Comparison of ENCODE assay signal across 10 mouse cellular contexts in the genomic region with DNA sequence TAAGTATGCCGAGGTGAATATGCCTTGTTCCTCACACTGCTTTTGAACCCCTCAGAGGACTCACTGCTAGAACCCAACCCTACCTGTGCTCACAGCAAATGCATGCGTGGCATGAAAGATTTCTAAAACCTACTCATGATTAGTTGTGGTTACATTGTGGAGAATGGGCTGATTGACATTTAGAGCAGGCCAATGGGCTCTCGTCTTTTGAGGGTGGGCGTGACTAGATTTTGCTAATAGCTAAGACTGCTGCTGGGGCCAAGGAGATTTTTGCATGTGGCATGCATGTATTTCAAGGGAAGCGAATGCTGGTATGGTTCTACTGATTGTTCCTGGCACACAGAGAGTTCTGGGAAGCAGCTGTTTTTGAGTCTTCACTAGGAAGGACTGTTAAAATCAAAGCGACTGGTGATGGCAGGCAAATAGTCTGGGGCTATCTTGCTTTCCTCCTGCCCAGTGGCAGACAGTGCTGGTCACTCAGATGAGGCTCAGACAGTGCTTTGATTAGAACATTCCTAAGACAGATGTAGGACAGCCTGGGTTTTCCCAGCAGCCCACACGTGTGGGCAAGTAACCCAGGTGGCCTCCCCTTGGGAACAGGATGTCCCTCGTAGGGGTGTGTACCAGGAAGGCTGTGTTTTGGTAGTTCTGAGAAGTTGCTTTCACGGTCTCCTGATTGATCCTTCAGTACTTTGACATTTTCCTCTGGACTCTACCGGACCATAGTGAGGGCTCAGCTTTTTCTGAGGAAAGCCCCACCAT. TPM values are rescaled to one million over a fixed set of nuclear protein-coding genes. Genes with fewer than 3 reads are reported as not detected.
DNase-seq lines count a peak whose midpoint lies in the region; ATAC-seq and TF ChIP-seq lines count a peak whose summit lies in the region.
"Had no signal": no experiment of that assay in that cellular context is flagged by ENCODE, and none has a peak within 500 bp of the region (broad histone marks: within the 10 kb centered on the region; RNA-seq: fewer than 3 reads in every experiment).

No protein-coding gene starts in this region.

- no peaks in the 10 kb centered on the region for H3K9me3 ChIP-seq in limb, embryonic 12.5 days

- no peak overlapping the region for H3K4me3 ChIP-seq in thymus, adult 2 months (ENCODE audit: control insufficient read depth, insufficient read depth, low read length)
- no peak overlapping the region for H3K4me3 ChIP-seq in limb, embryonic 12.5 days (replicated peaks)

- no peaks in the 10 kb centered on the region for H3K27me3 ChIP-seq in thymus, adult 2 months (ENCODE audit: control insufficient read depth, insufficient read depth, low read length)
- H3K27me3 ChIP-seq in limb, embryonic 12.5 days, result no peaks in the 10 kb centered on the region

- peak; percentile 87 for DNase-seq in heart, adult 11 months
- no peak for DNase-seq in heart, adult 9 months (ENCODE audit: low spot score in 2 of 2)
- DNase-seq in thymus, postnatal 25 days, result peak; percentile 15
- no peak for DNase-seq in thymus, adult 2 months
- no peak for DNase-seq in right cerebral cortex, adult 18-20 months
- no peak for DNase-seq in ovary, postnatal 36 days (ENCODE audit: low spot score)
- no peak for DNase-seq in kidney, adult 9 months
- DNase-seq: lung, postnatal 4 days had no signal

- no peak for ATAC-seq in limb, embryonic 12.5 days (ENCODE audit: insufficient number of reproducible peaks, insufficient read depth, low FRiP score, low TSS enrichment, low read depth)

- no peak for TF ChIP-seq POLR2A in thymus, adult 2 months (IDR thresholded peaks at IDR 0.05; ENCODE audit: control insufficient read depth, extremely low read depth, insufficient read depth, low read length, poor library complexity)

- H3K27ac ChIP-seq in thymus, adult 2 months (ENCODE audit: control insufficient read depth, insufficient read depth, low read length), result no peak overlapping the region
- no peak overlapping the region for H3K27ac ChIP-seq in limb, embryonic 12.5 days

- H3K36me3 ChIP-seq in thymus, adult 2 months (ENCODE audit: control insufficient read depth, insufficient read depth, low read length), result no peaks in the 10 kb centered on the region
- H3K36me3 ChIP-seq in limb, embryonic 12.5 days, result no peaks in the 10 kb centered on the region

- WGBS in thymus, adult 2 months, result 65% methylated on average over 10 of the region's 10 CpGs
- 76% methylated on average over 10 of the region's 10 CpGs for WGBS in limb, embryonic 12.5 days

- H3K9ac ChIP-seq in limb, embryonic 12.5 days (replicated peaks), result no peak overlapping the region

- no peak for TF ChIP-seq CTCF in thymus, adult 2 months (IDR thresholded peaks at IDR 0.05; ENCODE audit: borderline replicate concordance, control insufficient read depth, extremely low read depth, insufficient read depth, low read length, poor library complexity)

- H3K4me1 ChIP-seq in thymus, adult 2 months (replicated peaks; ENCODE audit: control insufficient read depth, insufficient read depth, low read length), result peaks cover 12% of the 10 kb centered on the region
- peaks cover 15% of the 10 kb centered on the region for H3K4me1 ChIP-seq in limb, embryonic 12.5 days (replicated peaks)

- peak overlapping the region; percentile 15; the same call in 1 of the 2 replicates for H3K4me2 ChIP-seq in limb, embryonic 12.5 days

RNA-seq across cellular contexts. Expression of gene Popdc2, which starts 12.6 kb away (rescaled TPM):
- 3.1 and 33.2 TPM in 2 replicates for polyA plus RNA-seq in thymus, adult 2 months (2012; rRNA removed)
- polyA plus RNA-seq in limb, embryonic 12.5 days (2016; fragmentation: Nextera tagmentation; extraction: Ambion mirVana), result 0.70 and 1.9 TPM in 2 replicates

RNA-seq across cellular contexts. Expression of gene Gm21987, which starts 27.7 kb away (rescaled TPM):
- not detected in 2 replicates for polyA plus RNA-seq in thymus, adult 2 months (2012; rRNA removed)
- polyA plus RNA-seq in limb, embryonic 12.5 days (2016; fragmentation: Nextera tagmentation; extraction: Ambion mirVana), result not detected in 2 replicates
- polyA plus RNA-seq: C2C12 had no signal

RNA-seq across cellular contexts. Expression of gene Cox17, which starts 27.8 kb away (rescaled TPM):
- 61.0 and 68.7 TPM in 2 replicates for polyA plus RNA-seq in thymus, adult 2 months (2012; rRNA removed)
- 114 and 117 TPM in 2 replicates for polyA plus RNA-seq in limb, embryonic 12.5 days (2016; fragmentation: Nextera tagmentation; extraction: Ambion mirVana)

RNA-seq across cellular contexts. Expression of gene Maats1, which starts 32.6 kb away (rescaled TPM):
- polyA plus RNA-seq in thymus, adult 2 months (2012; rRNA removed), result 0.05 and 0.12 TPM in 2 replicates
- 0.06 and 0.12 TPM in 2 replicates for polyA plus RNA-seq in limb, embryonic 12.5 days (2016; fragmentation: Nextera tagmentation; extraction: Ambion mirVana)

RNA-seq across cellular contexts. Expression of gene Pla1a, which starts 58.4 kb away (rescaled TPM):
- 4.1 and 5.5 TPM in 2 replicates for polyA plus RNA-seq in thymus, adult 2 months (2012; rRNA removed)
- polyA plus RNA-seq in limb, embryonic 12.5 days (2016; fragmentation: Nextera tagmentation; extraction: Ambion mirVana), result 0.10 and 0.31 TPM in 2 replicates

Comparison
In these comparisons a context has a peak if more than half of its experiments do, and no peak if none do; other contexts are left out.
1. DNase-seq: peak in heart, adult 11 months (single experiment) and thymus, postnatal 25 days (single experiment); none in heart, adult 9 months (0 of 2), thymus, adult 2 months (single experiment), right cerebral cortex, adult 18-20 months (single experiment), ovary, postnatal 36 days (single experiment) and kidney, adult 9 months (single experiment).